Mouse (Mus musculus): Measurements from ENCODE around the gene Mrps9. TPM values are rescaled to one million over a fixed set of nuclear protein-coding genes. Genes with fewer than 3 reads are reported as not detected.

The Mrps9 gene
- polyA plus RNA-seq (2014; fragmentation: Illumina TruSeq; extraction: RNeasy Lipid Tissue Mini Kit (QIAGEN cat#74804); ENCODE audit: low read depth, low replicate concordance): 33.5 TPM

DNA sequence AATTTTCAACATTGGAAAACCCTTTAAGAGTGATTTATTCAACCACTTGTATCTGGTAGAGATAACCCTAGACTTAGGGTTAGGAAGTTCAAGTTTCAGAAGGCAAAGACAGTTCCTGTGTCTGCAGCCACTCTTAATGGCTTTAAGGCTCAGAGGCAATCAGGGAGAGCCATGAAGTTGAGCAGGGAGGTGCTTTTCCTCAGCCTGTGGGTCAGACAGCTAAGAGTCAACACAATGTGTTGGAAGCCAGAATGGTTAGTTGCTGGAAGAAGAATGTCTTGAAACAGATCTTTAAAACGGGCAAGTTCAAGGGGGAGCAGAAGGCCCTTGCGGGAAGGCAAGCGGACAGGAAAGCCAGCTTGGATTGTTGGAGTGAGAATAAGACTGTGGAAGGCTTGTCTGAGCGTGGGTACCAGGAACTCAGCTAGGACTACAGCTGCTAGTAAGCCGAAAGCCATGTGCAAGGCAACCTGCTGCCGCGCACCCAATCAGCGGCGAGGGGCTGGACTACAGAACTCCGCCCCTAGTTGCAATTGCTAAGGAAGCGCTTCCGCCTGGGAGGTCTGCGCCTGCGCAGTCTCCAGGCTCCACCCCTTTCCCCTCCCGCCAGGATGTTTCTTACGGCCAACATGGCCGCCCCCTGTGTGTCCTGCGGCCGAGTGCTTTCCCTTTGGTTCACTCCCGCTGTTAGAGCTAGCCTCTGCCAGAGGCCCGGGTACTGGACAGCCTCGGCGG, at the start of gene Mrps9:
TSS of gene Mrps9 (plus strand) at position 571 of the 735 bp plus-strand sequence.

GRCm38 (mm10) chr1:42952734-42953481, 101.9 kb downstream of the Mrps9 start, which contains the start of gene Gpr45:
TSS of gene Gpr45 (plus strand) at chr1:42952872.

Other genes with a start within 250 kb of the Mrps9 start
- 0.15 TPM for gene Pou3f3, start 155.5 kb upstream of the Mrps9 start, polyA plus RNA-seq (2014; fragmentation: Illumina TruSeq; extraction: RNeasy Lipid Tissue Mini Kit (QIAGEN cat#74804); ENCODE audit: low read depth, low replicate concordance)
- gene Gpr45, start 101.6 kb downstream of the Mrps9 start, polyA plus RNA-seq (2014; fragmentation: Illumina TruSeq; extraction: RNeasy Lipid Tissue Mini Kit (QIAGEN cat#74804); ENCODE audit: low read depth, low replicate concordance): not detected
- gene Tgfbrap1, start 247.4 kb downstream of the Mrps9 start, polyA plus RNA-seq (2014; fragmentation: Illumina TruSeq; extraction: RNeasy Lipid Tissue Mini Kit (QIAGEN cat#74804); ENCODE audit: low read depth, low replicate concordance): 6.4 TPM
- 30.9 TPM for gene AI597479, start 247.5 kb downstream of the Mrps9 start, polyA plus RNA-seq (2014; fragmentation: Illumina TruSeq; extraction: RNeasy Lipid Tissue Mini Kit (QIAGEN cat#74804); ENCODE audit: low read depth, low replicate concordance)